Mouse (Mus musculus) midbrain, embryonic 16.5 days (tissue): ENCODE measurements around the gene Uba52. TPM values are rescaled to one million over a fixed set of nuclear protein-coding genes. Genes with fewer than 3 reads are reported as not detected.

ENCODE experiments used
- ATAC-seq: fragments of 200-750 bp; cut with Nextera tagmentation; 2 replicates; pipeline ENCODE4 v1.8.0; 2017; ENCODE audit warnings: moderate TSS enrichment
- H3K27ac ChIP-seq: fragments of 300-500 bp; sonication (generic); 2 replicates; pipeline ENCODE4 v1.5.1; 2014; ENCODE audit warnings: mild to moderate bottlenecking, low read length, mixed read lengths
- H3K27me3 ChIP-seq: fragments of 300-500 bp; sonication (generic); 2 replicates; pipeline ENCODE4 v1.6.1; 2014; ENCODE audit warnings: low read depth, low read length, mixed read lengths; ENCODE audit not compliant: control insufficient read depth, insufficient read depth
- H3K36me3 ChIP-seq: fragments of 300-500 bp; sonication (generic); 2 replicates; pipeline ENCODE4 v1.6.1; 2014; ENCODE audit warnings: mild to moderate bottlenecking, low read length, moderate library complexity, mixed read lengths; ENCODE audit not compliant: control insufficient read depth, insufficient read depth
- H3K4me1 ChIP-seq: fragments of 300-500 bp; sonication (generic); 2 replicates; pipeline ENCODE4 v1.6.1; 2014; ENCODE audit warnings: mild to moderate bottlenecking, low read length, mixed read lengths; ENCODE audit not compliant: control insufficient read depth, insufficient read depth
- H3K4me2 ChIP-seq: fragments of 300-500 bp; sonication (generic); 2 replicates; pipeline ENCODE4 v1.6.1; 2014; ENCODE audit warnings: mild to moderate bottlenecking, low read length, mixed read lengths
- H3K4me3 ChIP-seq: fragments of 300-500 bp; sonication (generic); 2 replicates; pipeline ENCODE4 v1.5.1; 2014; ENCODE audit warnings: low read depth, mild to moderate bottlenecking, low read length, moderate library complexity, mixed read lengths
- H3K9ac ChIP-seq: fragments of 300-500 bp; sonication (generic); 2 replicates; pipeline ENCODE4 v1.6.1; 2014; ENCODE audit warnings: low read depth, low read length, mixed read lengths
- H3K9me3 ChIP-seq: fragments of 300-500 bp; sonication (generic); replicated peaks from 2 replicates; pipeline ENCODE4 v1.6.1; 2014; ENCODE audit warnings: mild to moderate bottlenecking, low read length, mixed read lengths; ENCODE audit not compliant: control insufficient read depth, poor library complexity, severe bottlenecking
- WGBS: fragments of 180-500 bp; shearing (Covaris S2); extraction: QIAGEN DNeasy Blood & Tissue Kit; methylation state at CpG from one replicate; pipeline ENCODE4 v1.1.7; 2014; 5-methylcytosine and 5-hydroxymethylcytosine counted together
- polyA plus RNA-seq: library from polyadenylated mRNA; unstranded; fragments of >200 nt; fragmentation: Nextera tagmentation; extraction: Ambion mirVana; gene quantifications from 2 replicates; pipeline ENCODE4 v1.2.1, GENCODE M21; 2015

Gene Uba52
- polyA plus RNA-seq, 1 experiment from 2014 or later, result 584 TPM

DNA sequence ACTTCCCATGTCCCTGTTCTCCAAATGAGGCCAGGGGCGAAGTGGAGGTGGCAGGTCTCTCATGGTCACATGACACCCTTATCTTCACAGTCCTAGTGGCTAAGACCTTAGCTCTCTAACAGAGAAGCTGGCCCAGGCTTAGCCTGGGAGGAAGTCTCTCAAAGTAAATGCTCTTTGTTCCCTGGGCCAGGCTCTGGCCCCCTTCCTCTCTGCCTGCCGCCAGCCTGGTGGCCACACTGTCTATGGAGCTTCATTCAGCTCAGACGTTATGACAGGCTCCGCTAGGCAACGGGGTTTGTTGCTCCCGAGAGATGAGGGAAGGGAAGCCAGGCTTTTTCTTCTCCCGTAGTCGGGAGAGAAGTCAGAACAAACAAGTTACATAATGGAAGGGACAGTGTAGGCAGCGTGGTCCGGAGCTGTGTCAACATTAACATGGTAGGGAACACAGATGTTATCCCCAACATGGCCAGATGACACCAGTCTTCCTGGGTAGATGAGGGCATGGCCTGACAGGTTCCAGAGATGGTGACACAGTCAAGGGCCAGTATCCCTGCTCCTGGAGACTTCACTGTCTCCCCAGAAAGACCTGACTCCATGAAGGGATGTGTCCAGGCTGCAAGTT lies 41.2 kb downstream of the Uba52 start:
- WGBS, result 50% methylated on average over 10 of the region's 10 CpGs
- H3K4me2 ChIP-seq, result no peak overlapping the region
- no peak overlapping the region for H3K9ac ChIP-seq
- H3K9me3 ChIP-seq, result no peaks in the 10 kb centered on the region
- no peaks in the 10 kb centered on the region for H3K27me3 ChIP-seq
- H3K4me1 ChIP-seq, result 0 out of 2 replicates have a peak, but pooled peaks cover 2% of the 10 kb centered on the region
- no peaks in the 10 kb centered on the region for H3K36me3 ChIP-seq
- no peak overlapping the region for H3K4me3 ChIP-seq
- no peak for ATAC-seq
- no peak overlapping the region for H3K27ac ChIP-seq

DNA sequence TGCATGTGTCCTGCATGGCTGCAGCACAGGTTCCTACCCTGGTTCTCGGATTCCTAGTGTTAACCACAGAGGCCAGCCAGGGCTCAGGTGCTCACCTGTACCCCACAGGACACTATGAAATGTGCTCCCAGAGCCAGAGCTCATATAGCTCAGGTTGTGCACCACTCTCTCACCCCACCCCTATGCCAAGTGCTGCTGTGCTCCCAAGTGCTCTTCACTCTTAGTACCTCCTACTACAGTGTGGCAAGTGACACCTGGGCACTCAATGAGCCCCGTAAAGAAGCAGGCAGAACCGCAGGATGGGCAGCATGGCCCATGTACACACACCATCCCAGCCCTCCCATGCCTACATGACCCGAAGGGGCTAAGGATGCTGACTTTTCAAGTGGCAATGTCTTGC lies 41.9 kb downstream of the Uba52 start:
- Histone ChIP-seq H3K27ac (no peak overlapping the region), H3K36me3 (no peaks in the 10 kb centered on the region), H3K4me3 (no peak overlapping the region), H3K4me1 (no peaks in the 10 kb centered on the region), H3K9ac (no peak overlapping the region), H3K27me3 (no peaks in the 10 kb centered on the region), H3K9me3 (no peaks in the 10 kb centered on the region), H3K4me2 (no peak overlapping the region)
- 94% methylated on average over 4 of the region's 4 CpGs for WGBS
- no peak for ATAC-seq

GRCm38 (mm10) chr8:70467907-70468306 lies 42.7 kb downstream of the Uba52 start:
- no peak overlapping the region for H3K27ac ChIP-seq
- no peak overlapping the region for H3K4me3 ChIP-seq
- H3K9me3 ChIP-seq, result no peaks in the 10 kb centered on the region
- H3K4me2 ChIP-seq, result no peak overlapping the region
- no peaks in the 10 kb centered on the region for H3K4me1 ChIP-seq
- no peak for ATAC-seq
- 60% methylated on average over 1 of the region's 1 CpGs for WGBS
- H3K27me3 ChIP-seq, result no peaks in the 10 kb centered on the region
- no peak overlapping the region for H3K9ac ChIP-seq
- H3K36me3 ChIP-seq, result no peaks in the 10 kb centered on the region

DNA sequence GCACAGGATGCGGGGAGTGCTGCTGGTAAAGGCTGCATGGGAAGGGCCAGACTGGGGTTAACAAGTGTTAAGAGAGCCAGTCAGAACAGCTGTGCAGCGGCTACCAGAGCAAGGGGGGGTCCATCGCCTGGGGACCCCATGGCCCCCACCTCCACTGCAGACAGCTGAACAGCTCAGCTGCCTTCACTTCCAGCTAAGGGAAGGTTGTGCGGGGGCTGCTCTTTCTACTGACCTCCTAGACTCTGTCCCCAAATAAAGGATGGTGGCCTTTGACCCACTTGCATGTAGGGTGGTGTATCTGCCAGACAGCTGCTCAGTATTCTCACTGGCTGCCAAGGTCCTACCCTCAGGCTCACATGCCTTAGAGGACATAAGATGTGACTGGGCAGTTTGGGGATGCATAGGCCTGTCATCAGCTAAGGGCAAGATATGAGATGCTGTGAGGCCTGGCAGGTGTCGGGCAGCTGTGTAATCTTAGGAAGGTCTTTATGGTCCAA lies 43.3 kb downstream of the Uba52 start:
- no peak overlapping the region for H3K27ac ChIP-seq
- H3K27me3 ChIP-seq, result no peaks in the 10 kb centered on the region
- H3K4me2 ChIP-seq, result no peak overlapping the region
- H3K36me3 ChIP-seq, result no peaks in the 10 kb centered on the region
- H3K9me3 ChIP-seq, result no peaks in the 10 kb centered on the region
- WGBS, result 87% methylated on average over 5 of the region's 5 CpGs
- H3K9ac ChIP-seq, result no peak overlapping the region
- H3K4me3 ChIP-seq, result no peak overlapping the region
- no peak for ATAC-seq
- H3K4me1 ChIP-seq, result no peaks in the 10 kb centered on the region

DNA sequence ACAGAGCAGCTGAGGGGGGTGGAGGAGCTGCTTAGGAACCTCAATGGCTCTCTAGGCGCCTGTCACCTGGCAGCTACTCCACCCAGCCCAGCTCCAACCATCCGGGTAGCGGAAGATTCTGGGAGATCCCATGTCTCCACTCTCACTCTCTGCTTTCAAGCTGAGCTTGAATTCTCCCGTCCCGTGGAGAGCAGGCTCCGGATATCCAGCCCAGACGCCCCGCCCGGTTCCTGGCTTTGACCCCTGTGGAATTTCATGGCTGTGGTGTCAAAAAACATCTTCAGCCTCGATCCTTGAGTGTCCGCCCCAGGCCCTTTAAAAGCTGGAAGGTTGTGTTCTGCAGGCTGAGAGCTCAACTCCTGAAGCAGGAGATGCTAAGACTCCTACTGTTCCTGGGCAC lies 43.8 kb downstream of the Uba52 start:
- Histone ChIP-seq H3K4me3 (no peak overlapping the region), H3K4me1 (no peaks in the 10 kb centered on the region), H3K27me3 (no peaks in the 10 kb centered on the region), H3K9ac (no peak overlapping the region), H3K27ac (no peak overlapping the region), H3K36me3 (no peaks in the 10 kb centered on the region), H3K4me2 (no peak overlapping the region), H3K9me3 (no peaks in the 10 kb centered on the region)
- ATAC-seq, result no peak
- WGBS, result 74% methylated on average over 11 of the region's 11 CpGs

- Histone ChIP-seq H3K4me2 (no peak overlapping the region), H3K9me3 (no peaks in the 10 kb centered on the region), H3K36me3 (no peaks in the 10 kb centered on the region), H3K9ac (no peak overlapping the region), H3K4me1 (no peaks in the 10 kb centered on the region), H3K27ac (no peak overlapping the region), H3K27me3 (no peaks in the 10 kb centered on the region), H3K4me3 (no peak overlapping the region)
- no peak for ATAC-seq
- WGBS, result 85% methylated on average over 4 of the region's 4 CpGs
These were observed 44.3 kb downstream of the Uba52 start for GRCm38 (mm10) chr8:70466305-70466704.

DNA sequence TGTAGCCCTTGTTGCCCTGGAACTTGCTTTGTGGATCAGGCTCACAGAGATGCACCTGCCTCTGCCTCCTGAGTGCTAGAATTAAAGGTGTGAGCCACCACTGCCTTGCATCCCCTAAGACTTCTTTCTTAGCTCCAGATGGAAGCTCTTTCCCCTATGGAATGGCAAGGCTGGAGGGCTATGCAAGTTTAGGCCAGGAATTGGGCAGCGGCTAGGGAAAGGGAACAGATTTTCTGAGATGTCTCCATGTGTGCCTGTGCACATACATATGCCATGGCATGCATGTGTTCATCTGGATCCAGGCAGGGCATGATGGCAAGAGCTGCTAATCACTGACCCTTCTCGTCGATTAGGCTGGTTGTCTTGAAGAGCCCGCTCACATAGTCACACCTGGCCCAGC lies 44.9 kb downstream of the Uba52 start:
- Histone ChIP-seq H3K9ac (no peak overlapping the region), H3K27ac (no peak overlapping the region), H3K4me2 (no peak overlapping the region), H3K36me3 (no peaks in the 10 kb centered on the region), H3K4me1 (no peaks in the 10 kb centered on the region), H3K9me3 (no peaks in the 10 kb centered on the region), H3K4me3 (no peak overlapping the region), H3K27me3 (no peaks in the 10 kb centered on the region)
- 93% methylated on average over 4 of the region's 4 CpGs for WGBS
- no peak for ATAC-seq

DNA sequence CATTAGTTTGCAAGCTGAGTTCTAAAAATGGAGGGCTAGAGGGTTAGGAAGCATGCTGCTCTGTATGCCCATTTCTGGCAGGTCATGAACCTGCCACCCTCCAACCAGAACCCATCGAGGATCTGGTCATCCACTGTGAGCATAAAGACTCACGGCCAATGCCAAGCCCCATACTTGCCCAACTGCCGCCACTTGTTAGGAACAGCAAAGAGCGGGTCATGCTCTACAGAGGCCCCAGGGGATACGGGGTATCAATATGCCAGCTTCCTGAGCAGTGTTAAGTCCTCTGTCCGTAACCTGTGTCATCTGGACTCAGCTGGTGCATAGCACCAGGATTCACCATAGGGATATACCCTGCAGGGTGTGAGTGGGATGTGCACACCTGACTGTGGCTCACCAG lies 46.4 kb downstream of the Uba52 start:
- no peaks in the 10 kb centered on the region for H3K27me3 ChIP-seq
- no peak overlapping the region for H3K4me3 ChIP-seq
- H3K4me2 ChIP-seq, result no peak overlapping the region
- ATAC-seq, result no peak
- WGBS, result 86% methylated on average over 6 of the region's 6 CpGs
- no peaks in the 10 kb centered on the region for H3K4me1 ChIP-seq
- no peaks in the 10 kb centered on the region for H3K9me3 ChIP-seq
- H3K36me3 ChIP-seq, result no peaks in the 10 kb centered on the region
- no peak overlapping the region for H3K9ac ChIP-seq
- no peak overlapping the region for H3K27ac ChIP-seq

DNA sequence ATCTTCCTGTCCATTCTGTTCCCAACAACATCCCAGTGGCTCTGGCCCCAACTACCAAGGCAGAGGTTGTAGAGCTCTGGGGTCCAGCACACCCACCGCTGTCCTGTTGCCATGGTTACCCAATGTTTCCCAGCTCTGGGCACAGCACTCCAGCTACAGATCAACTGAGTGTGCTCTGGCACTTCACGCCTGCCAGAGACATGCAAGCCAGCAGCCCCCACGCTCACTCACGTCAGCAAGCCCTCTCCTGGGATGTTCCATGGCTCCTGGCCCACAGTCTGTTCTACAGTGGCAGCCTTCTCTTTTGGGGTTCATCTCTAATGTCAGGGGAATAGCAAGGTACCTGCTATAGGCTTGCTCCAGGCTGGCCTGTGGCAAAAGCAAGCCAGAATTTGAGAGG lies 47.3 kb downstream of the Uba52 start:
- no peak overlapping the region for H3K4me2 ChIP-seq
- no peak for ATAC-seq
- H3K9me3 ChIP-seq, result no peaks in the 10 kb centered on the region

More for the DNA sequence above, 47.3 kb downstream of the Uba52 start:
- 54% methylated on average over 4 of the region's 4 CpGs for WGBS
- Histone ChIP-seq H3K36me3 (no peaks in the 10 kb centered on the region), H3K4me3 (no peak overlapping the region), H3K9ac (no peak overlapping the region), H3K27me3 (no peaks in the 10 kb centered on the region), H3K27ac (no peak overlapping the region), H3K4me1 (no peaks in the 10 kb centered on the region)
